Mouse (Mus musculus) embryonic facial prominence, embryonic 11.5 days (tissue): ENCODE data around the gene Mgme1. TPM values are rescaled to one million over a fixed set of nuclear protein-coding genes. Genes with fewer than 3 reads are reported as not detected.

Experiments used
- polyA plus RNA-seq: library from polyadenylated mRNA; unstranded; fragments of >200 nt; fragmentation: Nextera tagmentation; extraction: Ambion mirVana; gene quantifications from 2 replicates; pipeline ENCODE4 v1.2.1, GENCODE M21; 2014

The Mgme1 gene
- polyA plus RNA-seq, 1 experiment from 2014 or later, result 20.1 TPM

Other genes starting within 250 kb of the Mgme1 start
- gene Banf2, start 237.6 kb upstream of the Mgme1 start, polyA plus RNA-seq, result not detected in 2 replicates
- gene Snx5, start 243 bp downstream of the Mgme1 start, polyA plus RNA-seq, result 145 and 148 TPM in 2 replicates
- 0.53 and 0.63 TPM in 2 replicates for gene Ovol2, start 61.5 kb downstream of the Mgme1 start, polyA plus RNA-seq
- gene Kat14, start 98.3 kb downstream of the Mgme1 start, polyA plus RNA-seq, result 39.2 and 41.2 TPM in 2 replicates
- not detected in 2 replicates for gene Pet117, start 98.3 kb downstream of the Mgme1 start, polyA plus RNA-seq